Mouse (Mus musculus): ENCODE results near the gene Lmntd1.

Gene Lmntd1

DNA sequence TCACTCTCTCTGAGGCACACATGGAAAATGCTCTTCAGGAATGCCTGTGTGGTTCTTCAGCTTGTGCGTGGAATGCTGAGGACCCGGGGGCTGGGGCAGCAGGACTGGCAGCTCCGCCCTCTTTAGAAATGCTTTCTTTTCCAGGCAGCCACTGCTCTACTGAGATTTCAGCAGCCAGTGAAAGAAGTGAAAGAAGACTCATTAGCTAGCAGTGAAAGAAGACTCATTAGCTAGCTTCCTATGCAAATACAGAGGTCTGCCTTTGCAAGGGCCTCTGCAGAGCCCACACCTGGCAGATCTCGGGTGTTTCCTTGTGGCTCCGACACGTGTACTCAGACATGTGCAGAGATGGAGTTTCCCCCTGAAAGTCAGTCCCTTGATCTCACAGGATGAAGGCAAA lies 234.9 kb downstream of the Lmntd1 start:
- DNase-seq (ENCODE audit: low spot score in 2 of 2): no peak

DNA sequence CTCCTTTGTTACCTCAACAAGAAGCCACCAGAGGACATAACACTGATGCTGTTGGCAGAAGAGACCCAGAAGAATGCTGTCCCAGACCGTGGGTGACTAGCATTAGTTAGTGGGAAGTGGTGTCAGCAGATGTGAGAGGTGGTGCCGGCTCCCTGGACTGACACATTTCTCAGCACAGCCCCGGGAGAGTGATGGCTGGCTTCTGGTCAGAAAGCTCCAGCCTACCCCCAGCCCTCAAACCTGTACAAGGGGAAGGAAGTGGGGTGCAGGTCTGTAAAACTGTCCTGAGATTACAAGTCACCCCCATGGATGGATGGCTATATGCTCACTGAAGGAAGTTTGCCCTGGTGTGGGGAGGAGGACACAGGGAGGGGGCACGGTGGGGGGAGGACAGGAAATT lies 235.4 kb downstream of the Lmntd1 start:
- DNase-seq (ENCODE audit: low spot score in 2 of 2): no peak

DNA sequence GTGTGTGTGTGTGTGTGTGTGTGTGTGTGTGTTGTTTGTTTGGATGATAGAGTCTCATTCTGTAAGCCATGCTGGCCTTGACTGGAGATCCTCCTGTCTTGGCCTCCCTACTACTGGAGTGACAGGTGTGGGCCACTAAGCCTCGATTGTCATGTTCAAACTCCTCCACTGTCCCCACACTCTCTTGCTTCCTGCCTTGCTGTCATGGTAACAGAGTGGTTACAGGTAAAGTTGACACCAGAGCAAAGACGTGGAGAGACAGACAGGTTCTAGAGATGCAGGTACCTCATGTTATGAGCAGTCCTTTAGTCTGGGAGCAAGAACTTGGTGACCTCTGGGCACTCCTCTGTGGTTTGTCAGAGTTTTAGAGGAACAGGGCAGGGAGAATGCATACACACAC lies 239.7 kb downstream of the Lmntd1 start:
- DNase-seq (ENCODE audit: low spot score in 2 of 2): no peak

DNA sequence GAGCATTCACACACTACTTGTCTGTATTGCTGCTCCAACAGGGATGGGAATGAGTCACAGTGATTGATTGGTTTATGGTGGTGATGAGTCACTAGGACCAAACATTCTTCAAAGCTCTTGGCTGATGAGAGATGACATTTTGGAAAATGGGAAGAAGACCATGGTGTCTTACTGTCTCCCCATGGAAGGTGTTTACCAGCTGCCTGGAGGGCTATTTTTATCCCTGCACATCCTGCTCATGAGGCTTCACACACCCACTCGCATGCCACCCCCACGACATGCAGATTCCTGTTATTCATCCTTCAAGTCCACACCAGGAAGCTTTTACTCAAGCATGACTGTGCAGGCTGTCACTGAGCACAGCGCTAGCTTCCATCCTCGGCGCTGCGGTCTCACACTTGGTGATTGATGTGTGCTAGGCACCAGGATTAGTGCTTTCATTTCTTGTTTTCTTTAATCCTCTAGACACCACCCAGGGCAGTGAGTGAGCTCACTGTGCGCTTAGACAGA lies 240.4 kb downstream of the Lmntd1 start:
- DNase-seq (ENCODE audit: low spot score in 2 of 2): peak; percentile 56 to 68

DNA sequence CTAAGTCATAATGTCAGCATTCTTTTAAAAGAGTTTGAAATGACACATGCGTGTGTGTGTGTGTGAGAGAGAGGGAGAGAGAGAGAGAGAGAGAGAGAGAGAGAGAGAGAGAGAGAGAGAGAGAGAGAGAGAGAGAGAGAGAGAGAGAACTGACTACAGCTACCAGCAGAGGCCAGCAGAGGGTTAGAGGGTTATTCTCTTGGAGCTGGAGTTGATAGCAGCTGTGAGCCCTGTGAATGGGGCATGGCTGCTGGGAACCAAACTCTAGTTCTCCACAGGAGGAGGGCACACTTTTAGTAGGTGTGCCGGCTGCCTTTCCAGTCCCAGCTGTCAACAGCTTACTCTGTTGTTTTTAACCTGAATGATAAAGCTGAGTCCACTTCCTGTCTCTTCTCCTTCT lies 242.1 kb downstream of the Lmntd1 start:
- no peak for DNase-seq (ENCODE audit: low spot score in 2 of 2)

DNA sequence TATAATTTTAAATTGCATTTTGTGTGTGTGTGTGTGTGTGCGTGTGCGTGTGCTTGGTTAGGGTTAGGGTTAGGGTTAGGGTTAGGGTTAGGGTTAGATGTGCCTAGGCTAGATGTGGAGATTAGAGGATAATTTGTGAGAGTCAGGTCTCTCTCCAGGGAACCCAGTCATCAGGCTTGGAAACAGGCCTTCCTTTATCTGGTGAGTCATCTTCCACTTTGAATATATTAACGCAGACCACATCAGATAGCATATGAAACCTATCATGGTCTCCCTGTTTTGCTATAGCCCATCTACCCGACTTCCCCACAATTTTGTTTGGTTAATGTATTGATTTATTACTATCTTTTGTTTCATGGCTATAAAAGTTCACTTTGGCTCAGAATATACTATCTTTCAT lies 242.5 kb downstream of the Lmntd1 start:
- DNase-seq (ENCODE audit: low spot score in 2 of 2): no peak

DNA sequence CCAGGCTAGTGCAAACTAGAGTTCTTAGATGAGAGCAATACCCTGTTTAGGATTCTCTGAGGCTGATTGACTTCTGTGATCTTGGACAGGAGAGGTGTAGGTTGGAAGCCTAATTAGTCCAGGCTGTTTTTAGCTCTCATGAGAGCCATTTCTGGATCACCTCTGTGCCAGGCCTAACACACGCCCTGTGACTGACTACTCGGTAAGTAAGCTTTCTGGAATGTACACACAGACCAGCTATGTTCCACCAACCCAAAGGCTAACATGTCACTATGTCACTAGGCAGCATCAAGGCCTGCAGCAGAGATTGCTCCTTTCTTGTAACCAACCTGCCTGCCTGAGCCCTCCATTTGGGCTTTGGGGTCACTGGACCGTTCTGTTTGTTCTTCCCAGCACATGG lies 243.8 kb downstream of the Lmntd1 start:
- no peak for DNase-seq (ENCODE audit: low spot score in 2 of 2)

DNA sequence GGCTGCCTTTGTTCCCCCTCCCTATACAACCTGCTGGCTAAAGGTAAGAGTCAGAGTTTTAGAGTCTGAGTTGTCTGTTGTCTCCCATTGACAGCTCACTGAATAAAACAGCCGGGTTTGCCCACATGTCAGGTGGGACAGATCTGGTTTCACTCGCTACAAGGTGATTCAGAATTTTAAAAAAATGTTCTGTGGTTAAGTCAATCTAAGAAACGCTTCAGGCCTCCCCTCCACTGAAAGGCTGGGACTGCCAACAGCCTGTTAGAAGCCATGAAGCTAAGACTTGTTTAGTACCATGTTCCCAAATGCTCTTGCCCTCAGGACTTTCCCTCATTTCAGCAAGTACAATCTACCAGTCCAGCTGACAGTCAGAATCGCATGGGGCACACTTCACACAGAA lies 244.8 kb downstream of the Lmntd1 start:
- no peak for DNase-seq (ENCODE audit: low spot score in 2 of 2)

DNA sequence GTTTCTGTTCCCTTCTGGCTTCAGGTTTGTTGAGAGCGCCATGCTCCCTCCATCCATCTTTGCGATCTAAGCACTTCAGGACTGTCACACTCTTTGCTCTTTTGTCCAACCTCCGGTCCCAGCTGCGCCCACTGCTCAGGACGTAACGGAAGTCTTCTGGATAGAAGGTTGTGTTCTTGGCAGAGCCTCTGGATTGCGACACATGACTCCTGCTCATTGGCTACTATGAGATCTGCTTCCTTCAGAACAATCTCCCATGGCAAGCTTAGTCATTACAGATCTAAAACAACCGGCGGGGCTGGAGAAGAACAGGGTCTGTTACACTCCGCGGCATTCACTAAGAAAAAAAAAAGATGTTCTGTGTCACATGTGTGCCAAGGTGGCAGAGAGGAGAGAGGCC lies 247.6 kb downstream of the Lmntd1 start:
- DNase-seq (ENCODE audit: low spot score in 2 of 2): no peak

DNA sequence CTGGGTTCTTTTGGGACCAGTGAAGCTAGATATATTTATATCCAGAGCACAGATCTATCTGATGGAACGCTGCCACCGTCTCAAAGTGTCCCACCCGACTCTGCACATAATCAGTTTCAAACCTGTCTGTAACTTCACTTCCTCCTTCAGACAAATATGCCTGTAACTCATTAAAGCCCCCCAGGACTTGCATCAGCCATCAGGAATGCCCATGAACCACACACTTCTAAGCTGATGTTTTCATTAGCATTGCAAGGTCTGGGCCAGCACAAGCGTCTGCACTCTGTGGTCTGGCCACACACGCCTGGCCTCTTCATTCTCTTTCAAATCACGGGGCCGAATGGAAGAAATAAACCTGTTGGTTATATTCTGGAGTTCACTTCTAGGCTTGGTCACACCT lies 250.4 kb downstream of the Lmntd1 start:
- DNase-seq (ENCODE audit: low spot score in 2 of 2): no peak

DNA sequence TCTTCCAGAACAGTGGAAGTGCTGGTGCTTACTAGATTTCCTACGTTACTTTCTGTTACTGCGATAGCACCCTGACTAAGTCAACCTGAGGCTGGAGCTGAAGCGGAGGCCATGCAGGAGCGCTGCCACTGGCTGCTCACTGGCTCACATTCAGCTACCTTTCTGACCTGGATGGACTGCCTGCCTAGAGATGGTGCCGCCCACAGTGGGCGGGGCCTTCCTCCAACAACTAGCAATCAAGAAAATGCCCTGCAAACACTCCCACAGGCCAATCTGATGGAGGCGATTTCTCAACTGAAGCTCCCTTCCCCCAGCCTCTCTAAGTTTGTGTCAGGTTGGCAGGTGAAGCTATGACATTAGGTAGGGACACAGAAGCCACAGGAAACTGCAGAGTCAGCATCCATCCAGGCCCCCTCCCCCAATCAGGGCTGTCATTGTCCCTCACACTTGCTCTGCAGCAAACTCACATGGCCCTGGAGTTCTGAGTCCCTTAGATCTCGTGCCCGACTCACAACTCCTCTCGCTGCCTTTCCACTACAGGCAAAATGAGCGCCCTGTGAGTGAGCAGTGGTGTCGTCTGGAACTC lies 252.9 kb downstream of the Lmntd1 start:
- no peak for DNase-seq (ENCODE audit: low spot score in 2 of 2)

DNA sequence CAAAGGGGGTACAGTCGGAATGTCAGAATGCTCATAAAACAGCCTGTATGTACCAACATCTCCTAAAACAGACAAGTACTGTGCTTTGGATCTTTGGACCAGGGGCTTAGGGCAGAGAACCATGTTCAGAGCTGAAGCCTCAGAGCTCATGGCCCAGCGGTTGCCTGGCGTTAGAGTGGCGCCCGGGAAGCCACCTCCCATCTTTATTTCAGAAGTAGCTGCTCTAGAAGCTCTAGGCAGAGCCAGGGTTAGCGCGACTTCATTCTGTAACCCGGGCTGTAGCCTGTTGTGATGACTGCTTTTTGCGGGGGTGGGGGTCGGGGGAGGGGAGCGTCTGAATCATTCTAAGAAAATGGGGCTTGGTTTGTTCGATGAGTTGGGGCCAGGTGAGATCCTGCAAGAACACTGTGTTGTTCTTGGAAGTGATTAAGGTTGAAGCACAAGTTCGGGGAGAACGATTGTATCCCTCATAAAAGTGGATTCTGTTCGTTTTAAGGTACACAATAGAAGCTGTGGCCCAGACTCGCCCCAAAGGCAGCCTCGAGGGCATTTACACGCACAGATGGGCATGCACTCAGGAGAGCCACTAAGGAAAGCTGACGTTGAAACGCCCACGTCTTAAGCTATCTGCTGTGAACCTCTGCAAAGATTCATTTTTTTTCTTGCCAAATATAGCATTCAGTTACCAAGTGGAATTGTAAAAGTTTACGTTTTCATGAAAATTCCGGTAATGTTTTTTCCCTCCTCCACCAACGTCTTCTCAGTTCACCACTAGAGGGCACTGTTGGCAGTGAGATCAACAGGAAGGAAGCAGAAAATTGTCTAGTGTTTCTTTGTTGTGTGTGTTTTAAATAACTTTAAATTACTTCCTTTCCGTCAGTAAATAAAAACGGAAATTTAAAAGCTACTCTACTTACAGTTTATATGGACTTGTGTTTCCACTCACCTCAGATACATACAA lies 254.4 kb downstream of the Lmntd1 start:
- peak in 1 of 2 experiments; percentile 58 for DNase-seq (ENCODE audit: low spot score in 2 of 2)

DNA sequence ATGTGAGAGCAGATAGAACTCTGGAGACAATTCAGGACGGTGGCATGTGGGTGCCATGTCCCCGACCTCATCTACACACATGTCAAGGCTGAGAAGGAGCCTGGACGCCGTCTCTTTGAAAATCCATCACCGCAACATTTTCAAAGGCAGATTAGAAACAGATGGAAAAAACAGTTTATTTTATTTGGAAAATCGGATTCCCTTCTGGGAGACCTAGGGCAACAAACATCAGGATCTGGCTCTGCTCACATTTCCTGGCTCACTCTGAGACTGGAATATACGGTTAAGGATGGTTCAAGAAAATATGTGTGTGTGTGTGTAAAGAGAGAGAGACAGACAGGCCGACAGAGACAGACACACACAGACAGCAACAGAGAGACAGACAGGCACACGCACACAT lies 256.1 kb downstream of the Lmntd1 start:
- no peak for DNase-seq (ENCODE audit: low spot score in 2 of 2)

DNA sequence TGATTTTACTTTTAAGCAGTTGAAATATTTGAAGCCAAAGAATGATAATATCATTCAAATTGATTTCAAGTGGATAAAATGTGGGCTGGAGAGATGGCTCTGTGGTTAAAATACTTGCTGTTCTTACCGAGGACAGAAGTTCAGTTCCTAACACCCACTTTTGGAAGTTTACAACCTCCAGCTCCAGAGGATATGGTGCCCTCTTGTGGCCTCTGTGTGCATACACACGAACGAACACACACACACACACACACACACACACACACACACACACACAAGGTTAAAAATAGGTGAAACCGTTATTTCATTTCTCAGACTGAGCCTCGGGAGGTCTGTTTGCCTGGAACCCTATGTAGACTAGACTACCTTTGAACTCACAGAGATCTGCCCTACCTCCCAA lies 260.3 kb downstream of the Lmntd1 start:
- DNase-seq (ENCODE audit: low spot score in 2 of 2): no peak

DNA sequence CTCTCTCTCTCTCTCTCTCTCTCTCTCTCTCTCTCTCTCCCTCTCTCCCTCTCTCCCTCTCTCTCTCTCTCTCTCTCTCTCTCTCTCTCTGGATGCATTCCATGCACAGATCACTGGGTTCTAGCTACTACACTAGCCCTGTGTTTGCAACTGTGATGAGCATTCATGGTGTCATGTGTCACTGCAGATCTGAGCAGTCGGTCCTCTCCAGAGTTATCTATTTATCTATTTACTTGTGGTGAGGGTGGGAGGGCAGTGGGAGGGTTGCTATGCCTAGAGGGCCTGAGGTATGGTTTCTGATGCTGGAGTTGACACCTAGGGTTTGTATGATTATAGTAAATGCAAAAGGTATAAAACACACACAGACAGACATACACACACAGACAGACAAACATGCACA lies 261.4 kb downstream of the Lmntd1 start:
- DNase-seq (ENCODE audit: low spot score in 2 of 2): no peak

DNA sequence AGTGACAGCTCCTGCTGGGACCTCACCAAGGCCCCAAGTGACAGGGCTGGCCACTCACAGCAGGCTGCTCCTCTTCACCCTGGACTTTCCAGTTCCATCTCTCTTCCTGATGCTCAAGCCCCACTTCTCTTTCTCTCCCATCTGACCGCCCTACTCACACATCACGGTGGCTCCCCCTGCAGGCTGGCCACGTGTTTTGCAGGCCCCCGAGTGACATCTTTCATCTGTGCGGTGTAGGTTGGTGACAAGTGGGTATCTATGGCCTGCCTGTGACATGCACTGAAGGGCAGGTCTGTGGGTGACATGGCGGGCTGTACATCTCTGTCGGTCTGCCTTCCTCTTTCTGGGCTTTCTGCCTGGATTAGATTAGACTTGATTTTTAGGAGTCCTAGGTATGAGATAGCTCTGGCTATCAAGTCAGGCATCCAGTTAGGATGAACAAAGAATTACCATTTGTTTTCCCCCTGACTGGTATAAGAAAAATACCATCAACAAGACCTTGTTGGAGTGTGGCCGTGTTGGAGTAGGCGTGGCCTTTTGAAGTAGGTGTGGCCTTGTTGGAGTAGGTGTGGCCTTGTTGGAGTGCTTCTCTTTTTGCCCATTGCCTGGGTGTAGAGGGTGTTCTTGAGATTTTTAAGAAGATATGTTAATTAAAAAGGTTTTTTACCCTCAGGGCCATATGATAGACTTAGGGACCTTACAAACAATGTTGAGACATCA lies 265.8 kb downstream of the Lmntd1 start:
- DNase-seq (ENCODE audit: low spot score in 2 of 2): no peak

DNA sequence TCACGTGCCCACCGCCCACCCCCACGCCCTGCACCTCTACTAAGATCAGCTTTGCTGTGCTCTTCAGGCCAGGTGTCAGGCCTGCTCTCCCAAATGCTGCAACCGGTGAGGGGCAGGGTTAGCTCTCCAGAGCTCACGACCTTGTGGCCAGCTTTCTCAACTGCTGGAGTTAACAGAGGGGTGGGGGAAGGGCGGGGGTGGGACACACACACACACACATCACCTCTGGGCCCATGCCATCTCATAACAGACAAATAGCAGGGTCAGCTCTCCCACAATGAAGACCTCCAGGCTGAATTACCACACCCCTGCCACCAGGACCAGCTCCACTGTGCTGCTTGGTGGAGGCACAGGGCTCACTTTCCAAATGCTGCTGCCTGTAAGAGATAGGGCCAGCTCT lies 266.5 kb downstream of the Lmntd1 start:
- DNase-seq (ENCODE audit: low spot score in 2 of 2): no peak

DNA sequence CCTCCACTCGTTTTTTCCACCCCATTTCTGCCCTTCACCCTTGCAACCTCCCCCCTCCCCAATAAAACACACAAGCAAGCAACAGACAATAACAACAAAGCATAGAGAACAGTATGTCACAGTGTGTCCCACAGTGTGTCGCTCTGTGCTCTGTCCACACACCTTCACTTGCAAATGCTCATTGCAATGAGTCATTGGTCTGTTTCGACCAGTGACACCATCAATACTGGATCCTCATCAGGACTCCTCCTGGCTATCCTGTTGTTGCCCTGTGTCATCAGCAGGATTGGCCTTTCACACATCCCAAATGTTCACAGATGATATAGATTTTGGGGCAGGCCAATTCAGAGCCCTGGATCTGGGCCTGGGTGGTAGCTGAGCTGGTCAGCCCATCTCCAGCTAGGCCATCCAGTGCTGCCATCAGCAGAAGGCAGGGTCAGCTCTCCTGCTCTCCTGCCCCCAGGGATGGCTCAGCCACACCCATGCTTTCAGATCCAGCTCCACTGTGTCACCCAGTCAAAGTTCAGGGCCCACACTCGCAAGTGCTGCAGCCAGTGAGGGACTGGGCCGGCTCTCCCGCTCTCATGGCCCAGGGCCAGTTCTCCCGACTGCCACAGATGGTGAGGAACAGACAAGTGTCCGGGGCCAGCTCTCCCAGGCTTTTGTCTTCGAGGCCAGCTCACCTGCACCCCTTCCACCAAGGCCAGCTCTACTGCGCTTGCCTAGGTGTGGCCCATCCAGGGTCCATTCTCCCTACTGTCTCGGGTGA lies 267.1 kb downstream of the Lmntd1 start:
- no peak for DNase-seq (ENCODE audit: low spot score in 2 of 2)

DNA sequence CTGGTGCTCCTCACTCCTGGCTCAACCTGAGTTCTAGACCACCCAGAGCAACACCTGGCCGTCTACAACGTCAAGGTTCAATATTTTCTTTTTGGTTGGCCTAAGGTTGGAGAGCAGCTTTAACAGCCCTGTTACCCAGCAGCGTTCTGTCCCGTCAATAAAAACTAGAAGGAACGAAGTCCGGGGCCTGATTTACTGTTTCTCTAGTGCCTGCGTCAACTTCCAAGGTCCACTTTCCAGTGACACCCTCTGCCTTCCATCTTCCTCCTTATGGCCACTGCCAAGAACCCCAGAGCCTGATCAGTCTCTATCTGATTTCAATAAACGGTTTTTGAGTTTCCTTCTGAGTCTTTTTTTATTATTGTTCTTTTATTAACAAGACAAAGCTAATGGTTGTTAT lies 267.8 kb downstream of the Lmntd1 start:
- no peak for DNase-seq (ENCODE audit: low spot score in 2 of 2)

DNA sequence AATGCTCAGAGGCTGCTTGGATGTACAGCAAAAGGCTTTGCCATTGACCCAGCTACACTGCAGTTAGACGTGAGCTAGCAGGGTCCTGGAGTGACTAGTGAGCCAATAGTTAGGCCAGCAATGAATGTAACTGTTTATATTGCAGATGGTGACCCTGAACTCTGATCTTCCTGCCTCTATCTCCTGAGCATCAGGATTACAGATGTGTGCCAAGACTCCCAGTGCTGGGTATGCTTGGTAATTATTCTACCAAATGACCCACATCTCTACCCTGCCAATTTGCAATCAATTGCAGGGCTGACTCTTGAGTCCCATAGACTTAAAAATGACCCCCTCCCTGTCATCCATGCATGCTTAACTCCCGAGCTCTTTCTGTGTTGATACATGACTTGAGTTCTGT lies 269.4 kb downstream of the Lmntd1 start:
- no peak for DNase-seq (ENCODE audit: low spot score in 2 of 2)

DNA sequence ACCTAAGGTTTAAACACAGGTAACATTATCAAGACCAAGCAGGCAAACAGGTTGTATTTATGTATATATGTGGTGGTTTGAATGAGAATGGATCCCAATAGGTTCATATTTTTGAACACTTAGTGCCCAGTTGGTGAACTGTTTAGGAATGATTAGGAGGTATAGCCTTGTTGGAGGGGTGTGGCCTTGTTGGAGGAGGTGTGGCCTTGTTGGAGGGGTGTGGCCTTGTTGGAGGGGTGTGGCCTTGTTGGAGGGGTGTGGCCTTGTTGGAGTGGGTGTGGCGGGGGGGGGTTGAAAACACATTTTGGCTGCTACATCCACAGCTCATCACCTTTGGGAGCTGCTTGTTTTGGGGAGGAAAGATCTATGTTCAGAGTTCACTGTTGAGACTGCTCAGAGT lies 270.7 kb downstream of the Lmntd1 start:
- no peak for DNase-seq (ENCODE audit: low spot score in 2 of 2)

DNA sequence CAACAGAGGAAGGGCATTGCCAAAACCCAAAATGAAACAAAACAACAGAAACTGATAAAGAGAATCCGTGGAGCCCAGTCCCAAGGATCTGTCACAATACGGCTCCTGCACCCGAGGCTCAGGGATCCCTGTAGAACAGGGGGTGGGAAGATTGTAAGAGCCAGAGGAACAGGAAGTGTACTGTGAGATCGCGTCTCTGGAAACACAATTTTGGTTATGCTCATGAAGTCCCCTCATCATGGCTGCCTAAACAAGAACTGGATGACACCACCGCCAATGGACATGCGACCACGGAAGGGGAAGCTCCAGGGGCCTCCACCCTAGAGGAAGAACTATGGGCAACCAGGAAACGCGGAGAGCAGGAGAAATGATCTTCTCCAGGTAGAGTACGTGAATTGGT lies 271.3 kb downstream of the Lmntd1 start:
- DNase-seq (ENCODE audit: low spot score in 2 of 2): no peak

Measured in frontal cortex, postnatal 14 days (tissue).